Mouse (Mus musculus): ENCODE measurements around the gene Cdyl2.

DNA sequence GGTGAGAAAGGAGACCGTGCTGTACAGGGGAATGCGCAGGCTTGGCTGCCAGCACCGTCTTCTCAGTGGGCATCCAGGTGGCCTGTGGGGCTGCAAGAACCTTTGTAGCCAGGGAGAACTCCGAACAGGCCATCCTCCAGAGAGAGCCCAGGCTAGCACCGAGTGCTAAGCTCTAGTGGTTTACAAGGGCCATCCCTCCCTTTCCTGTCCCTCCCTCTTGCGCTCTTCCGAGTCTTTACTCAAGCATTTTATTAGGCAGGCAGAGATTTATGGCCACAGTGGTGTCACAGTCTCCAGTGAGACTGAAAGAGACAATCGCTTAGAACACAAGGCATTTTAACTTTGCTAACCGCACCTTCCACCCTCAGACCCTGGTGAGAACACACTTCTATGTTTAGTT lies 39.9 kb upstream of the Cdyl2 start:
- TF ChIP-seq MAFK (IDR thresholded peaks at IDR 0.05; ENCODE audit: insufficient read depth, low read depth, low read length) (no peak), CHD2 (IDR thresholded peaks at IDR 0.05; ENCODE audit: low read depth, low read length) (no peak), HCFC1 (IDR thresholded peaks at IDR 0.05; ENCODE audit: borderline replicate concordance, insufficient read depth, low read length) (no peak)
